In the genomic region with DNA sequence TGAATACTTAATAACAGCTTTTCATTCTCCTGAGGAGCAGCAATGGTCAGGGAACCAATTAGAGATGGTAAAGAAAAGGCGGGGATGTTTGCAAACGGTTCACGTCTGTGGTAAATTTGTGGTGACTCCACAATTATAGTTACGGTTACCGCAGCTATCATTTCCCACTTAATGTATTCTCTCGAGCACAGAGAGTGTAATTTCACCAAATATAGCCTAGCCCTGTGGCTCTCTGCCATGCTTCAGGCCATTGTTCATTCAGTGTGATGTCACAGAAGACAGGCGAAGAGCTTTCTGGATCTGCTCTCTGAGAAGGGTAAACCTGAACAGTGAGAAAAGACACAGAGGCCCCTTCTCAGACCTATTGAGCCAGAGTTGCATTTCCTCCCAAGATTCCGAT, we compare ENCODE assay signal across 27 mouse cellular contexts.
"Had no signal": no experiment of that assay in that cellular context is flagged by ENCODE, and none has a peak within 500 bp of the region (broad histone marks: within the 10 kb centered on the region; RNA-seq: fewer than 3 reads in every experiment).

No protein-coding gene starts in this region.

- H3K9ac ChIP-seq: heart, embryonic 12.5 days; hindbrain, embryonic 12.5 days; hindbrain, embryonic 14.5 days; intestine, embryonic 15.5 days; limb, embryonic 12.5 days; liver, embryonic 13.5 days; liver, embryonic 15.5 days had no signal

- ATAC-seq: hindbrain, embryonic 16.5 days; inflammation-experienced regulatory T-cells, adult 6 months; intestine, embryonic 15.5 days; intestine, postnatal 0 days had no signal

- H3K27ac ChIP-seq: gastrocnemius, adult 2 months; heart, embryonic 10.5 days; hindbrain, embryonic 10.5 days; hindbrain, embryonic 12.5 days; hindbrain, embryonic 14.5 days; intestine, embryonic 15.5 days; layer of hippocampus, adult 2 months; left cerebral cortex, adult 2 months; limb, embryonic 10.5 days; limb, embryonic 12.5 days; liver, embryonic 13.5 days; liver, embryonic 15.5 days had no signal

- H3K36me3 ChIP-seq: heart, embryonic 10.5 days; heart, embryonic 12.5 days; hindbrain, embryonic 10.5 days; hindbrain, embryonic 12.5 days; intestine, embryonic 15.5 days; limb, embryonic 10.5 days; limb, embryonic 12.5 days; liver, embryonic 13.5 days; liver, embryonic 15.5 days had no signal

- DNase-seq: gastrocnemius, adult 2 months; gastrocnemius, postnatal 10 days; gastrocnemius, postnatal 25 days; heart, postnatal 10 days; heart, postnatal 4 days; kidney, adult 18-20 months; kidney, adult 8-10 months; kidney, postnatal 10 days; kidney, postnatal 25 days; kidney, postnatal 4 days; liver; liver, embryonic 13.5 days had no signal

- H3K9me3 ChIP-seq: heart, embryonic 10.5 days; heart, embryonic 12.5 days; hindbrain, embryonic 10.5 days; hindbrain, embryonic 12.5 days; intestine, embryonic 15.5 days; limb, embryonic 10.5 days; limb, embryonic 12.5 days; liver, embryonic 15.5 days had no signal

- H3K4me3 ChIP-seq: gastrocnemius, adult 2 months; heart, embryonic 10.5 days; heart, embryonic 12.5 days; hindbrain, embryonic 10.5 days; hindbrain, embryonic 12.5 days; intestine, embryonic 15.5 days; layer of hippocampus, adult 2 months; left cerebral cortex, adult 2 months; limb, embryonic 10.5 days; limb, embryonic 12.5 days; liver, embryonic 13.5 days; liver, embryonic 15.5 days had no signal

- H3K27me3 ChIP-seq: heart, embryonic 12.5 days; hindbrain, embryonic 12.5 days; intestine, embryonic 15.5 days; limb, embryonic 12.5 days; liver, embryonic 13.5 days; liver, embryonic 15.5 days had no signal

- H3K4me1 ChIP-seq: heart, embryonic 10.5 days; hindbrain, embryonic 10.5 days; hindbrain, embryonic 12.5 days; intestine, embryonic 15.5 days; liver, embryonic 13.5 days; liver, embryonic 15.5 days had no signal

- H3K4me2 ChIP-seq: heart, embryonic 12.5 days; hindbrain, embryonic 12.5 days; hindbrain, embryonic 14.5 days; intestine, embryonic 15.5 days; limb, embryonic 12.5 days; liver, embryonic 11.5 days; liver, embryonic 13.5 days; liver, embryonic 15.5 days had no signal
